Mouse (Mus musculus) heart, embryonic 14.5 days (tissue): Measurements from ENCODE around the gene Prr12. TPM values are rescaled to one million over a fixed set of nuclear protein-coding genes. Genes with fewer than 3 reads are reported as not detected.

Source experiments
- ATAC-seq: fragments of 200-750 bp; cut with Nextera tagmentation; 2 replicates; pipeline ENCODE4 v1.8.0; 2017; ENCODE audit warnings: low read depth, moderate TSS enrichment; ENCODE audit not compliant: insufficient number of reproducible peaks, insufficient read depth, low FRiP score
- H3K27ac ChIP-seq, 2 experiments: fragments of 200-500 bp in 1 of 2; fragments of 300-500 bp in 1 of 2; sonication (generic) in 1 of 2; replicated peaks in 1 of 2; 2 replicates each; pipeline ENCODE4 v1.5.1; 2012 to 2014; ENCODE audit warnings: low read depth in 2 of 2, low read length in 2 of 2, control low read depth in 1 of 2, mild to moderate bottlenecking in 1 of 2, mixed read lengths in 1 of 2; ENCODE audit not compliant: control insufficient read depth in 1 of 2, insufficient read depth in 1 of 2
- H3K27me3 ChIP-seq: fragments of 300-500 bp; sonication (generic); 2 replicates; pipeline ENCODE4 v1.6.1; 2014; ENCODE audit warnings: mild to moderate bottlenecking, low read length, control low read depth; ENCODE audit not compliant: control insufficient read depth, insufficient read depth
- H3K36me3 ChIP-seq: fragments of 300-500 bp; sonication (generic); 2 replicates; pipeline ENCODE4 v1.6.1; 2014; ENCODE audit warnings: mild to moderate bottlenecking, control low read depth, low read length, mixed read lengths; ENCODE audit not compliant: control insufficient read depth, insufficient read depth
- H3K4me1 ChIP-seq, 2 experiments: fragments of 200-500 bp in 1 of 2; fragments of 300-500 bp in 1 of 2; sonication (generic) in 1 of 2; 2 replicates each; pipeline ENCODE4 v1.6.1; 2012 to 2014; ENCODE audit warnings: low read length in 2 of 2, control low read depth in 1 of 2, mixed read lengths in 1 of 2; ENCODE audit not compliant: control insufficient read depth in 2 of 2, insufficient read depth in 2 of 2
- H3K4me2 ChIP-seq: fragments of 300-500 bp; sonication (generic); 2 replicates; pipeline ENCODE4 v1.6.1; 2014; ENCODE audit warnings: mild to moderate bottlenecking, low read length
- H3K4me3 ChIP-seq, 2 experiments: fragments of 200-500 bp in 1 of 2; fragments of 300-500 bp in 1 of 2; sonication (generic) in 1 of 2; 2 replicates each; pipeline ENCODE4 v1.5.1; 2012 to 2014; ENCODE audit warnings: low read length in 2 of 2, mild to moderate bottlenecking in 2 of 2, control low read depth in 1 of 2, low read depth in 1 of 2, moderate library complexity in 1 of 2; ENCODE audit not compliant: control insufficient read depth in 1 of 2, insufficient read depth in 1 of 2
- H3K9ac ChIP-seq: fragments of 300-500 bp; sonication (generic); 2 replicates; pipeline ENCODE4 v1.6.1; 2014; ENCODE audit warnings: mild to moderate bottlenecking, low read length
- H3K9me3 ChIP-seq: fragments of 300-500 bp; sonication (generic); 2 replicates; pipeline ENCODE4 v1.6.1; 2016; ENCODE audit warnings: low read length, control low read depth; ENCODE audit not compliant: control insufficient read depth
- WGBS: fragments of 180-500 bp; shearing (Covaris S2); extraction: QIAGEN DNeasy Blood & Tissue Kit; methylation state at CpG from one replicate; pipeline ENCODE4 v1.1.7; 2014; 5-methylcytosine and 5-hydroxymethylcytosine counted together
- polyA plus RNA-seq: library from polyadenylated mRNA; unstranded; fragments of >200 nt; fragmentation: Nextera tagmentation; extraction: Ambion mirVana; gene quantifications from 2 replicates; pipeline ENCODE4 v1.2.1, GENCODE M21; 2014

Prr12 gene
- polyA plus RNA-seq, 1 experiment from 2014 or later, result 8.7 TPM

DNA sequence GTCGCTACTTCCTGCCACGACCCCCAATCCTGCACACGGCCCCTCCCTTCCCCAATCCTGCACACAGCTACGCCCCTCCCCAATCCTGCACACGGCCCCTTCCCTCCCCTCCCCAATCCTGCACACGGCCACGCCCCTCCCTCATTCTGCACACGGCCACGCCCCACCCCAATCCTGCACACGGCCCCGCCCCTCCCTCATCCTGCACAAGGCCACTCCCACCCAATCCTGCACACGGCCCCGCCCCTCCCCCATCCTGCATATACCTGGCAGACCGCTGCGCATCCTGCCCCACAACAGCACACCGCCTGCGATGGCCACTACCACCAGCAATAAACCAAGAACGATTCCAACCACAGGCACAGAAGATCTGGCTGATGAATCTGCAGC, 40.8 kb upstream of the Prr12 start:
- no peak overlapping the region for H3K9ac ChIP-seq
- 36% methylated on average over 18 of the region's 18 CpGs for WGBS
- no peak for ATAC-seq
- no peak overlapping the region for H3K27ac ChIP-seq
- H3K4me1 ChIP-seq, result peaks cover 7 to 14% of the 10 kb centered on the region in 2 experiments; a peak in 2 of 4 replicates
- H3K4me3 ChIP-seq, result no peak overlapping the region
- peaks cover 5% of the 10 kb centered on the region for H3K36me3 ChIP-seq
- no peaks in the 10 kb centered on the region for H3K27me3 ChIP-seq
- H3K9me3 ChIP-seq, result no peaks in the 10 kb centered on the region
- no peak overlapping the region for H3K4me2 ChIP-seq

DNA sequence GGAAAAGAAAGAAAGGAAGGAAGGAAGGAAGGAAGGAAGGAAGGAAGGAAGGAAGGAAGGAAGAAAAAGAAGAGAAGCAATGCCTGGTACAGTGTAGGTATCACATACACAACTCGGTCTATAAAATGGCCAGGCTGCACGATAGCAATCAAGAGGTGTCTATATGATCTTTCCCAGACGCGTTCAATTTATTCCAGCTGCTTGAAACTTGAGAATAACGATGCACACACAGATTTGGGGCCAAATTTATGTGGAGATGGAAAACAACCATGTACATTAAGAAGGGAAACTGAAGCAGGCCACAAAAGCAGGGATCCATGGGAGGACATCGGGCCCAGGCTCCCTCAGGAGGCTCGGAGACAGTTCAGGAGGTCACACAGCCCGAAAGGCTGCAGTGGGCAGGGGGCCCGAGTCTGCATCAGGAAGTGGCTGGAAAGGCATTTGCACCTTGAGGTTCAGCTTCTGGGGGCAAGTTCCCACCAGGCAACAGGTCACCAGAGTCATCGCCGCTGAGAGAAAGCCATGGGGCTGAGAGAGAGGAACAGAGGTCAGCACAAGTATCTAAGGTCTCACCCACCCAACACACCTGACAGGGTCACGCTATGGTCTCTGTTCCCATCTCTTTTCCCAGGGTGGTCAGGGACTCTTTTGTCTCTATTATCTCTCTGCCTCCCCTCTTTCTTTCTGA, 40.3 kb upstream of the Prr12 start:
- 57% methylated on average over 12 of the region's 12 CpGs for WGBS
- peaks cover 10% of the 10 kb centered on the region for H3K36me3 ChIP-seq
- peak overlapping the region in 1 of 2 experiments; percentile 82; a peak in 2 of 4 replicates for H3K27ac ChIP-seq
- H3K9ac ChIP-seq, result 0 out of 2 replicates have a peak overlapping the region, but pooled peaks have one; percentile 21
- H3K27me3 ChIP-seq, result no peaks in the 10 kb centered on the region
- no peak overlapping the region for H3K4me3 ChIP-seq
- ATAC-seq, result no peak
- peaks cover 7 to 14% of the 10 kb centered on the region in 2 experiments; a peak in 2 of 4 replicates for H3K4me1 ChIP-seq
- no peaks in the 10 kb centered on the region for H3K9me3 ChIP-seq
- no peak overlapping the region for H3K4me2 ChIP-seq

- H3K27ac ChIP-seq, result peak within 1 kb of the TSS; percentile 81 to 82
- H3K4me2 ChIP-seq, result peak within 1 kb of the TSS; percentile 68
- no peaks in the 10 kb centered on the region for H3K9me3 ChIP-seq
- peak within 1 kb of the TSS; percentile 78 for H3K9ac ChIP-seq
- H3K27me3 ChIP-seq, result no peaks in the 10 kb centered on the region
- WGBS, result under 1% methylated on average over 16 of the region's 16 CpGs
- peak; percentile 93 for ATAC-seq
- H3K4me1 ChIP-seq, result peaks cover 7 to 14% of the 10 kb centered on the region in 2 experiments; a peak in 2 of 4 replicates
- peak within 1 kb of the TSS; percentile 52 for H3K4me3 ChIP-seq
- H3K36me3 ChIP-seq, result peaks cover 19% of the 10 kb centered on the region
These were observed 39.4 kb upstream of the Prr12 start, which contains the start of gene Rcn3 for GRCm38 (mm10) chr7:45092048-45092447. Gene Rcn3, minus strand, starts transcription at chr7:45092221.

DNA sequence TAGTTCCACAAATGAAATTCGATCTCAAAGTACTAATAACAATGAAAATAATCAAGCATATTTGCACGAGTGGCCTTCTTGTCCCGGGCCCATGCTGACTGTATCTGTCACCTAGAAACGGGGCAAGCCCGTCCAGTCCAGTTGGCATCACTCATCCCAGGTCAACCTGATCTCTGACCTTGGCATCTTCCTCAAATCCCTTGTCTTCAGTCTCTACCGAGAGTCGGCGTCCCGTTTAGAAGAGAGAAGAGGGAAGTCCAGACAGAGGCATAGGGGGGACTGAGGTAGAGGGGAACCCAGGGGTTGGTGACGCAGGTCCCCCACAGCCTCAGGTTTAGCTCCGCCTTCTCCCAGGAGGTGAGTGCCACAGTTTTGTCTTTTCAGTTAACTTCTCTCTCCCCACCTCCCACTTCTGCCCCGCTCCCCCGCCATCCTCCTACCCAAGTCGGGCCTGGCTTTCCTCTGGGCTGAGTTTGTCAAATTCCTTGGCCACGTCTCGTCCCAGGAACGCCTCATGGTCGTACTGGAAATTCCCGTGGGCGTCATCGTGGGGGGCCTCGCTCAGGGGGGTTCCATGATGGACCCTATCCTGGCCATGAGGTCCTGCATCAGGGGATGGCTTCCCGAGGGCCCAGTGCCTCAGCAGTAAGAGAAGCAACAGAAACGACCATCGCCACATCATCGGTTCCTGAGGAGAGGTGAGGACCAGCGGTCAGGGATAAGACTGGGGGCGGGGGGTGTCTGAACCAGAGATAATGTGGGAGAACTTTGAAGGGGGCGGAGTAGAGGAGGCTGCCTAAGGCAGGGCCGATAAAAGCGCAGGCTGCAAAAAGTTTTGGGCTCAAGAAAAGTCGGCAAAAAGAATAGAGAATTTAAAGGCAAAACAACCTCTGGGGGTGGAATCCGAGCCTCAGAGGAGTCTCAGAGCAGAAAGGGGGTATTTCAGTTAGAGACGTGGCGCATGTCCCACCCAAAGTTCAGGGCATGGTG, 38.6 kb upstream of the Prr12 start:
- peaks cover 27% of the 10 kb centered on the region for H3K36me3 ChIP-seq
- peak overlapping the region; percentile 81 to 82 for H3K27ac ChIP-seq
- H3K27me3 ChIP-seq, result no peaks in the 10 kb centered on the region
- H3K4me3 ChIP-seq, result peak overlapping the region; percentile 52
- H3K4me1 ChIP-seq, result peaks cover 7 to 14% of the 10 kb centered on the region in 2 experiments; a peak in 2 of 4 replicates
- peak overlapping the region; percentile 78 for H3K9ac ChIP-seq
- WGBS, result 11% methylated on average over 35 of the region's 35 CpGs
- peak; percentile 55; the same call in 1 of the 2 replicates for ATAC-seq
- peak overlapping the region; percentile 68 for H3K4me2 ChIP-seq
- H3K9me3 ChIP-seq, result no peaks in the 10 kb centered on the region

DNA sequence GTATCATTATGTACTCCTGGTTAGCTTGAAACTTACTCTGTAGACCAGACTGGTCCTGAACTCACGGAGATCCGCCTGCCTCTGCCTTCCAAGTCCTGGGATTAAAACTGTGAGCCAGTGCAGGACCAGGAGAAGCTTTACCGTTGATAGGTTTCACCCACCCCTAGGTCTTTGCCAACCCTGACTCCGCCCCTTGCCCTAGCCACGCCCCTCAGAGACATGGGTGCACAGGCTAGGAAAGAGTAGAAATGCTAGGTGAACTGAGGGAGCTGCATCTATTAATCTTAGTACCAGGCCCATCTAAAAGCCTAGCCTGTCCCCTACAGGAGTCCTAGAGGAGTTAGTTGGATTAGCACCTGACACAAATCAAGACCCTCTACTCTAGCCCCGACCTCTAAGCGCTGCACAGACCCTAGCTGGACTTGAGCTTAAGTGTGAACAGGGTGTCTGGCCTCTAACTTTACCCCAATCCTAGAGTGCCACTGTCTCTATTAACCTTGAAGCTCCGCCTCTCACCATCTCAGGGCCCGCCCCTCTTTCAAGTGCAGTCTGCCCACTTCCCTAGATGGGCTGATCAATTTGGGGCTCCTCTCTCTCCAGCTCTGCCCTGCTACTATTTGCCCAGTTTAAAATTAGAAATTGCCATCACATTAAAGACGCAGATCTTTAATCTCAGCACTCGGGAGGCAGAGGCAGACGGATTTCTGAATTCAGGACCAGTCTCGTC, 37.7 kb upstream of the Prr12 start:
- H3K4me1 ChIP-seq, result peaks cover 7 to 14% of the 10 kb centered on the region in 2 experiments; a peak in 2 of 4 replicates
- H3K9ac ChIP-seq, result peak overlapping the region; percentile 78
- peak overlapping the region; percentile 68 for H3K4me2 ChIP-seq
- 73% methylated on average over 13 of the region's 13 CpGs for WGBS
- H3K27ac ChIP-seq, result peak overlapping the region in 1 of 2 experiments; percentile 81; a peak in 1 of 4 replicates
- H3K4me3 ChIP-seq, result peak overlapping the region; percentile 52; a peak in 3 of 4 replicates
- ATAC-seq, result no peak
- no peaks in the 10 kb centered on the region for H3K9me3 ChIP-seq
- no peaks in the 10 kb centered on the region for H3K27me3 ChIP-seq
- peaks cover 36% of the 10 kb centered on the region for H3K36me3 ChIP-seq

DNA sequence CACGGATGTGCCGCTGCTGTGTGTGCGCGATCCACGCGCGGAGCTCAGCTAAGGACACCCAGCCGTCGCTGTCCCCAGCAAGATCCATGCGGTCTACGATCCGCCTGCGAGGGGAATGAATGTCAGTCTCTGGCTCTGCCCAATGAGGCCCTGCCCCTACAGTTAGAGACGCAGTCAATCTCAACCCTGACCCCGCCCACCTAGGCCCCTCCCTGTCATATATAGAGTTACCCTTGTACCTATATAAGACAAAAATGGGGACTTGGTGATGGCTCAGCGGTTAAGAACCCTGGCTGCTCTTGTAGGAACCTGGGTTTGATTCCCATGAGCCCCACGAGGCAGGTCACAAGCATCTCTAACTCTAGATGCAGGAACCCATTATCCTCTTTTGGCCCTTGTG, 35.9 kb upstream of the Prr12 start:
- Histone ChIP-seq H3K4me1 (peaks cover 7 to 14% of the 10 kb centered on the region in 2 experiments; a peak in 2 of 4 replicates), H3K4me2 (no peak overlapping the region), H3K9me3 (no peaks in the 10 kb centered on the region), H3K27ac (no peak overlapping the region), H3K27me3 (no peaks in the 10 kb centered on the region), H3K4me3 (no peak overlapping the region), H3K9ac (no peak overlapping the region), H3K36me3 (peaks cover 53% of the 10 kb centered on the region)
- WGBS, result 92% methylated on average over 17 of the region's 17 CpGs
- no peak for ATAC-seq

DNA sequence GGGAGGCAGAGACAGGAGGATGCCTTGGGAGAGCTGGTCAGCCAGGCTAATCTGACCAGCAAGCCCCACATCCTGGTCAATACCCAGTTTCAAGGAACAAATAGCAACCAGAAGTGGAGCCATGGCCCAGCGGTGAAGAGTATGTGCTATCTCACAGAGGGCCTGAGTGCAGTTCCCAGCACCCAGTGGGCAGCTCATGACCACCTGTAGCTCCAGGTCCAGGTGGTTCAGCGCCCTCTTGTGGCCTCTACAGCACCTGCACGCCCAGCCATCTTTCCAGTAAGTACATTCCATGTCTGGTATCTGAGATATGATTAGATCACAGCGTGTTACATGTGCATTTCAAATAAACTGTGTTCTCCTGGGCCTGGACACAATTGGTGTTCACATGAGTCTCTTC, 33.4 kb upstream of the Prr12 start:
- no peak overlapping the region for H3K4me3 ChIP-seq
- H3K4me1 ChIP-seq, result peaks cover 9 to 10% of the 10 kb centered on the region in 2 experiments; a peak in 2 of 4 replicates
- no peak overlapping the region for H3K4me2 ChIP-seq
- H3K36me3 ChIP-seq, result peaks cover 67% of the 10 kb centered on the region
- H3K27ac ChIP-seq, result no peak overlapping the region
- H3K9ac ChIP-seq, result no peak overlapping the region
- H3K9me3 ChIP-seq, result no peaks in the 10 kb centered on the region
- 77% methylated on average over 4 of the region's 4 CpGs for WGBS
- ATAC-seq, result no peak
- H3K27me3 ChIP-seq, result no peaks in the 10 kb centered on the region
